Mouse (Mus musculus): ENCODE measurements around the gene Tmem135. TPM values are rescaled to one million over a fixed set of nuclear protein-coding genes. Genes with fewer than 3 reads are reported as not detected.

The Tmem135 gene
- polyA plus RNA-seq, 1 experiment from 2014 or later = 57.9 TPM

DNA sequence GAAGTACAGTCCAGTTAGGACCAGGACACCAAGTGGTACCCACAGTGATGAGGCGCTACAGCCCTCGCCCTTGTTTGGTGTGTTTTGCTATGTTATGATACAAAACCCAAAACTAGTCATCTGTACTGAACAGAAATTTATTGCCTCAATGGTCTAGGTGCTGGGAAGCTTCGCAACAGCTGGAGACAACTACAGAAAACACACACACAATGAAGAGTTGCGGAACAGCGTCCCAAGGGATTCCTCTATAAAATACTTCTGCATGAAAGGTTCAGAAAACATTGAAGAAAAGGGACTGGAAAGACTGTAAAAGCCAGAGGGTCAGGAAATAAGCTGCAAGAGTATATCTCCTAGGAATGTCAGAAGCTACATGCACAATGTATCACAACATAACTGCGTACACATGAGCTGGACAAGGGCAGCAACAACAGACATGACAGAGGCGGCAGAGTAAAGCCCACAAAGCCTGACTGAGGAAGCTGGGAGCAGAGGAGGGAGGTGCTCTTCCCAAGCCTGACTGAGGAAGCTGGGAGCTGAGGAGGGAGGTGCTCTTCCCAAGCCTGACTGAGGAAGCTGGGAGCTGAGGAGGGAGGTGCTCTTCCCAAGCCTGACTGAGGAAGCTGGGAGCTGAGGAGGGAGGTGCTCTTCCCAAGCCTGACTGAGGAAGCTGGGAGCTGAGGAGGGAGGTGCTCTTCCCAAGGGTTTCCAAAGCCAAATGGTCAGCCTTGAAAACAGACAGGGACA, 137.8 kb downstream of the Tmem135 start:
- H3K4me3 ChIP-seq (ENCODE audit: low read depth, low read length) = no peak overlapping the region
- TF ChIP-seq CTCF (IDR thresholded peaks at IDR 0.05; ENCODE audit: low read depth) = no peak
- H3K9me3 ChIP-seq (ENCODE audit: control insufficient read depth) = no peaks in the 10 kb centered on the region
- no peaks in the 10 kb centered on the region for H3K4me1 ChIP-seq (replicated peaks; ENCODE audit: control insufficient read depth, insufficient read depth, low read length)
- H3K36me3 ChIP-seq (ENCODE audit: control insufficient read depth, insufficient read depth) = no peaks in the 10 kb centered on the region
- no peak overlapping the region for H3K4me2 ChIP-seq (replicated peaks; ENCODE audit: low read depth)
- H3K27me3 ChIP-seq (replicated peaks; ENCODE audit: control insufficient read depth, insufficient read depth, low read length) = no peaks in the 10 kb centered on the region
- H3K9ac ChIP-seq (ENCODE audit: low read depth, low read length) = no peak overlapping the region
- ATAC-seq = no peak
- H3K27ac ChIP-seq (ENCODE audit: low read depth, low read length) = no peak overlapping the region
- 78% methylated on average over 7 of the region's 7 CpGs for WGBS

- no peaks in the 10 kb centered on the region for H3K9me3 ChIP-seq (ENCODE audit: control insufficient read depth)
- TF ChIP-seq CTCF (IDR thresholded peaks at IDR 0.05; ENCODE audit: low read depth) = no peak
- ATAC-seq = no peak
- no peak overlapping the region for H3K4me2 ChIP-seq (replicated peaks; ENCODE audit: low read depth)
- H3K4me1 ChIP-seq (replicated peaks; ENCODE audit: control insufficient read depth, insufficient read depth, low read length) = no peaks in the 10 kb centered on the region
- no peak overlapping the region for H3K9ac ChIP-seq (ENCODE audit: low read depth, low read length)
- no peak overlapping the region for H3K4me3 ChIP-seq (ENCODE audit: low read depth, low read length)
- no peak overlapping the region for H3K27ac ChIP-seq (ENCODE audit: low read depth, low read length)
- H3K36me3 ChIP-seq (ENCODE audit: control insufficient read depth, insufficient read depth) = no peaks in the 10 kb centered on the region
- no peaks in the 10 kb centered on the region for H3K27me3 ChIP-seq (replicated peaks; ENCODE audit: control insufficient read depth, insufficient read depth, low read length)
Measured at GRCm38 (mm10) chr7:89260966-89261365, 143.1 kb downstream of the Tmem135 start.

- Histone ChIP-seq H3K27ac (ENCODE audit: low read depth, low read length) (no peak overlapping the region), H3K4me1 (replicated peaks; ENCODE audit: control insufficient read depth, insufficient read depth, low read length) (no peaks in the 10 kb centered on the region), H3K4me2 (replicated peaks; ENCODE audit: low read depth) (no peak overlapping the region), H3K9ac (ENCODE audit: low read depth, low read length) (no peak overlapping the region), H3K4me3 (ENCODE audit: low read depth, low read length) (no peak overlapping the region), H3K36me3 (ENCODE audit: control insufficient read depth, insufficient read depth) (no peaks in the 10 kb centered on the region), H3K27me3 (replicated peaks; ENCODE audit: control insufficient read depth, insufficient read depth, low read length) (no peaks in the 10 kb centered on the region), H3K9me3 (ENCODE audit: control insufficient read depth) (no peaks in the 10 kb centered on the region)
- 53% methylated on average over 2 of the region's 2 CpGs for WGBS
- TF ChIP-seq CTCF (IDR thresholded peaks at IDR 0.05; ENCODE audit: low read depth) = no peak
- no peak for ATAC-seq
Measured at GRCm38 (mm10) chr7:89258832-89259231, 145.2 kb downstream of the Tmem135 start.

- Histone ChIP-seq H3K9ac (ENCODE audit: low read depth, low read length) (no peak overlapping the region), H3K4me3 (ENCODE audit: low read depth, low read length) (no peak overlapping the region), H3K36me3 (ENCODE audit: control insufficient read depth, insufficient read depth) (no peaks in the 10 kb centered on the region), H3K27me3 (replicated peaks; ENCODE audit: control insufficient read depth, insufficient read depth, low read length) (no peaks in the 10 kb centered on the region), H3K4me1 (replicated peaks; ENCODE audit: control insufficient read depth, insufficient read depth, low read length) (no peaks in the 10 kb centered on the region), H3K4me2 (replicated peaks; ENCODE audit: low read depth) (no peak overlapping the region), H3K27ac (ENCODE audit: low read depth, low read length) (no peak overlapping the region), H3K9me3 (ENCODE audit: control insufficient read depth) (no peaks in the 10 kb centered on the region)
- WGBS = 72% methylated on average over 4 of the region's 4 CpGs
- ATAC-seq = no peak
- no peak for TF ChIP-seq CTCF (IDR thresholded peaks at IDR 0.05; ENCODE audit: low read depth)
Measured at GRCm38 (mm10) chr7:89257871-89258502, 146.0 kb downstream of the Tmem135 start.

DNA sequence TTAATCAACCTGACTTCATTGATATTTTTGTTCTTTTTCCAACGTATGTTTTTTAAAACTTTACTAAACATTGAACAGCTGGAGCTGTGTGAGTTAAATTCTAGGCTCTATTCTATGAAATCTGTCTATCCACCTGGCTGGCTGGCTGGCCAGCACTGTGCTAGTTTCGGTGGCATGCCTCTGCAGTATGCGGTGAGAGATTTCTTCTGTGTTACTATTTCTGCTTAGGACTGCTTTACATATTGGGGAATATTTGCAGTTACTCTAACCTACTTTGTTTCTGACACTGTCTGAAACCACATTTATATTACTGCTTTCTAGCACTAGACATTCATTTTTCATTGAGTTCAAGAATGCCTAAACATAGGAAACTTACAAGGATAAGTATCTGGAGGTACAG, 150.2 kb downstream of the Tmem135 start:
- Histone ChIP-seq H3K27ac (ENCODE audit: low read depth, low read length) (no peak overlapping the region), H3K4me3 (ENCODE audit: low read depth, low read length) (no peak overlapping the region), H3K9ac (ENCODE audit: low read depth, low read length) (no peak overlapping the region), H3K36me3 (ENCODE audit: control insufficient read depth, insufficient read depth) (no peaks in the 10 kb centered on the region), H3K4me1 (replicated peaks; ENCODE audit: control insufficient read depth, insufficient read depth, low read length) (no peaks in the 10 kb centered on the region), H3K4me2 (replicated peaks; ENCODE audit: low read depth) (no peak overlapping the region), H3K27me3 (replicated peaks; ENCODE audit: control insufficient read depth, insufficient read depth, low read length) (no peaks in the 10 kb centered on the region), H3K9me3 (ENCODE audit: control insufficient read depth) (no peaks in the 10 kb centered on the region)
- TF ChIP-seq CTCF (IDR thresholded peaks at IDR 0.05; ENCODE audit: low read depth) = no peak
- no peak for ATAC-seq
- 81% methylated on average over 3 of the region's 3 CpGs for WGBS

- WGBS = 84% methylated on average over 2 of the region's 2 CpGs
- H3K9ac ChIP-seq (ENCODE audit: low read depth, low read length) = no peak overlapping the region
- no peaks in the 10 kb centered on the region for H3K9me3 ChIP-seq (ENCODE audit: control insufficient read depth)
- H3K4me1 ChIP-seq (replicated peaks; ENCODE audit: control insufficient read depth, insufficient read depth, low read length) = no peaks in the 10 kb centered on the region
- H3K27me3 ChIP-seq (replicated peaks; ENCODE audit: control insufficient read depth, insufficient read depth, low read length) = no peaks in the 10 kb centered on the region
- no peak overlapping the region for H3K27ac ChIP-seq (ENCODE audit: low read depth, low read length)
- no peak overlapping the region for H3K4me3 ChIP-seq (ENCODE audit: low read depth, low read length)
- no peaks in the 10 kb centered on the region for H3K36me3 ChIP-seq (ENCODE audit: control insufficient read depth, insufficient read depth)
- TF ChIP-seq CTCF (IDR thresholded peaks at IDR 0.05; ENCODE audit: low read depth) = no peak
- H3K4me2 ChIP-seq (replicated peaks; ENCODE audit: low read depth) = no peak overlapping the region
- ATAC-seq = no peak
Measured at GRCm38 (mm10) chr7:89253317-89253716, 150.7 kb downstream of the Tmem135 start.

All from intestine, postnatal 0 days (tissue).